Mouse (Mus musculus) embryonic fibroblast, embryonic 13.5 days (primary cell): ENCODE measurements around the gene Itgb2l.

Experiments used
- CTCF ChIP-seq: IDR thresholded peaks from 2 replicates; pipeline ENCODE4 v1.5.1; 2011; ENCODE audit warnings: mild to moderate bottlenecking, control low read depth, low read length, moderate library complexity, borderline replicate concordance; ENCODE audit not compliant: insufficient read depth
- POLR2A ChIP-seq: IDR thresholded peaks from 2 replicates; pipeline ENCODE4 v1.6.1; 2011; ENCODE audit warnings: low read depth, mild to moderate bottlenecking, control low read depth, low read length, moderate library complexity

- no peak for TF ChIP-seq CTCF
- no peak for TF ChIP-seq POLR2A
These were observed 29.4 kb upstream of the Itgb2l start for GRCm38 (mm10) chr16:96472816-96473215.
